Mouse (Mus musculus): Measurements from ENCODE around the gene Ntn4. TPM values are rescaled to one million over a fixed set of nuclear protein-coding genes. Genes with fewer than 3 reads are reported as not detected.

Gene Ntn4
- 10 to 100 TPM; 11.0 to 15.5 (median 11.9) TPM for total RNA-seq (2022)

- DNase-seq (ENCODE audit: low spot score) = no peak
Observed at GRCm38 (mm10) chr10:93640521-93640952, at the start of gene Ntn4. TSS of gene Ntn4 (plus strand) at chr10:93640681.

- no peak for DNase-seq (ENCODE audit: low spot score)
Observed at GRCm38 (mm10) chr10:93592456-93592855, 48.0 kb upstream of the Ntn4 start.

GRCm38 (mm10) chr10:93594022-93594482, 46.4 kb upstream of the Ntn4 start:
- DNase-seq (ENCODE audit: low spot score) = peak; percentile 84

- DNase-seq (ENCODE audit: low spot score) = no peak
Observed at GRCm38 (mm10) chr10:93595831-93596230, 44.6 kb upstream of the Ntn4 start.

GRCm38 (mm10) chr10:93596641-93597040, 43.8 kb upstream of the Ntn4 start:
- no peak for DNase-seq (ENCODE audit: low spot score)

GRCm38 (mm10) chr10:93602309-93602708, 38.2 kb upstream of the Ntn4 start:
- DNase-seq (ENCODE audit: low spot score) = no peak

- DNase-seq (ENCODE audit: low spot score) = no peak
Observed at GRCm38 (mm10) chr10:93603256-93603655, 37.2 kb upstream of the Ntn4 start.

- no peak for DNase-seq (ENCODE audit: low spot score)
Observed at GRCm38 (mm10) chr10:93606326-93606725, 34.2 kb upstream of the Ntn4 start.

GRCm38 (mm10) chr10:93608051-93608450, 32.4 kb upstream of the Ntn4 start:
- no peak for DNase-seq (ENCODE audit: low spot score)

GRCm38 (mm10) chr10:93609236-93609635, 31.2 kb upstream of the Ntn4 start:
- no peak for DNase-seq (ENCODE audit: low spot score)

GRCm38 (mm10) chr10:93610896-93611295, 29.6 kb upstream of the Ntn4 start:
- DNase-seq (ENCODE audit: low spot score) = no peak

GRCm38 (mm10) chr10:93611419-93612007, 29.0 kb upstream of the Ntn4 start:
- DNase-seq (ENCODE audit: low spot score) = no peak

GRCm38 (mm10) chr10:93614850-93615249, 25.6 kb upstream of the Ntn4 start:
- no peak for DNase-seq (ENCODE audit: low spot score)

GRCm38 (mm10) chr10:93620438-93621179, 19.9 kb upstream of the Ntn4 start:
- DNase-seq (ENCODE audit: low spot score) = peak; percentile 13

GRCm38 (mm10) chr10:93623725-93624124, 16.8 kb upstream of the Ntn4 start:
- no peak for DNase-seq (ENCODE audit: low spot score)

- DNase-seq (ENCODE audit: low spot score) = no peak
Observed at GRCm38 (mm10) chr10:93624151-93624550, 16.3 kb upstream of the Ntn4 start.

- no peak for DNase-seq (ENCODE audit: low spot score)
Observed at GRCm38 (mm10) chr10:93630310-93630709, 10.2 kb upstream of the Ntn4 start.

- DNase-seq (ENCODE audit: low spot score) = no peak
Observed at GRCm38 (mm10) chr10:93632086-93632485, 8.4 kb upstream of the Ntn4 start.

- DNase-seq (ENCODE audit: low spot score) = no peak
Observed at GRCm38 (mm10) chr10:93633563-93633962, 6.9 kb upstream of the Ntn4 start.

GRCm38 (mm10) chr10:93633971-93634370, 6.5 kb upstream of the Ntn4 start:
- DNase-seq (ENCODE audit: low spot score) = no peak

- no peak for DNase-seq (ENCODE audit: low spot score)
Observed at GRCm38 (mm10) chr10:93635941-93636340, 4.5 kb upstream of the Ntn4 start.

- DNase-seq (ENCODE audit: low spot score) = no peak
Observed at GRCm38 (mm10) chr10:93640953-93641820, 706 bp downstream of the Ntn4 start.

Data from heart, adult 8-10 months (tissue).